Mouse (Mus musculus) liver, postnatal 0 days (tissue): ENCODE measurements around the gene Npepl1.

Source experiments
- CTCF ChIP-seq: sonication (generic); IDR thresholded peaks from 2 replicates; pipeline ENCODE4 v1.5.1; 2016; ENCODE audit warnings: antibody characterized with exemption, low read depth
- EP300 ChIP-seq: IDR thresholded peaks from 2 replicates; pipeline ENCODE4 v1.6.1; 2016; ENCODE audit warnings: antibody characterized with exemption, low read depth, mild to moderate bottlenecking

DNA sequence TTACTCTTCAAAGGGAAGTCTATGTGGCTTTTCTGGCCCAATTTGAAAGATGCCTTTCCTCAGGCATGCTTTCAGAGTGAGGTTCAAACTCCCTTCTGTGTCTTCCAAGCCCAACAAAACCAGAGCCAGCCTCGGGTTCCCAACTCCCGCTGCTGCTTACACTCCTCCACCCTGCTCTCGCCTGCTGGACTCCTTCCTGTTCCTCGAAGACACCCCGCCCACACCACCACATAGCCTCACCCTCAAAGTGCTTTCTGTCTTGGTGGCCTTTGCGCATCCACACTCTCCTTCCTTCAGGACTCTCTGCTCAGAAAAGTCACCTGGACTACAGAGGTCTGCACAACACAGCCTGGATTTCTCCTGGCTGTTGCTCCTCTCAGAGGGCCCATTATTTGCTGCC lies 47.1 kb upstream of the Npepl1 start:
- TF ChIP-seq CTCF = no peak
- no peak for TF ChIP-seq EP300
